Mouse (Mus musculus) liver, embryonic 16.5 days (tissue): ENCODE results near the gene Thumpd2. TPM values are rescaled to one million over a fixed set of nuclear protein-coding genes. Genes with fewer than 3 reads are reported as not detected.

Experiments used
- ATAC-seq: fragments of 200-750 bp; cut with Nextera tagmentation; 2 replicates; pipeline ENCODE4 v1.8.0; 2017; ENCODE audit warnings: low read depth, mild to moderate bottlenecking, moderate number of reproducible peaks, moderate library complexity
- H3K27ac ChIP-seq: fragments of 300-500 bp; sonication (generic); 2 replicates; pipeline ENCODE4 v1.5.1; 2014; ENCODE audit warnings: mild to moderate bottlenecking, low read length
- H3K27me3 ChIP-seq: fragments of 300-500 bp; sonication (generic); 2 replicates; pipeline ENCODE4 v1.6.1; 2014; ENCODE audit warnings: low read depth, low read length, mixed read lengths; ENCODE audit not compliant: control insufficient read depth, insufficient read depth
- H3K36me3 ChIP-seq: fragments of 300-500 bp; sonication (generic); 2 replicates; pipeline ENCODE4 v1.6.1; 2014; ENCODE audit warnings: mild to moderate bottlenecking; ENCODE audit not compliant: control insufficient read depth, insufficient read depth
- H3K4me1 ChIP-seq: fragments of 300-500 bp; sonication (generic); 2 replicates; pipeline ENCODE4 v1.6.1; 2014; ENCODE audit warnings: low read depth, low read length, mixed read lengths; ENCODE audit not compliant: control insufficient read depth
- H3K4me2 ChIP-seq: fragments of 300-500 bp; sonication (generic); 2 replicates; pipeline ENCODE4 v1.6.1; 2014; ENCODE audit warnings: low read depth, low read length, mixed read lengths
- H3K4me3 ChIP-seq: fragments of 300-500 bp; sonication (generic); 2 replicates; pipeline ENCODE4 v1.5.1; 2014; ENCODE audit warnings: low read depth, mild to moderate bottlenecking, low read length
- H3K9ac ChIP-seq: fragments of 300-500 bp; sonication (generic); 2 replicates; pipeline ENCODE4 v1.6.1; 2014; ENCODE audit warnings: low read depth, low read length
- H3K9me3 ChIP-seq: fragments of 300-500 bp; sonication (generic); replicated peaks from 2 replicates; pipeline ENCODE4 v1.6.1; 2016; ENCODE audit warnings: low read length; ENCODE audit not compliant: control insufficient read depth
- WGBS: fragments of 180-500 bp; shearing (Covaris S2); extraction: QIAGEN DNeasy Blood & Tissue Kit; methylation state at CpG from one replicate; pipeline ENCODE4 v1.1.7; 2014; ENCODE audit not compliant: insufficient replicate concordance; 5-methylcytosine and 5-hydroxymethylcytosine counted together
- polyA plus RNA-seq: library from polyadenylated mRNA; unstranded; fragments of >200 nt; fragmentation: Nextera tagmentation; extraction: Ambion mirVana; gene quantifications from 2 replicates; pipeline ENCODE4 v1.2.1, GENCODE M21; 2015

The Thumpd2 gene
- polyA plus RNA-seq, 1 experiment from 2014 or later, result 6.1 TPM

DNA sequence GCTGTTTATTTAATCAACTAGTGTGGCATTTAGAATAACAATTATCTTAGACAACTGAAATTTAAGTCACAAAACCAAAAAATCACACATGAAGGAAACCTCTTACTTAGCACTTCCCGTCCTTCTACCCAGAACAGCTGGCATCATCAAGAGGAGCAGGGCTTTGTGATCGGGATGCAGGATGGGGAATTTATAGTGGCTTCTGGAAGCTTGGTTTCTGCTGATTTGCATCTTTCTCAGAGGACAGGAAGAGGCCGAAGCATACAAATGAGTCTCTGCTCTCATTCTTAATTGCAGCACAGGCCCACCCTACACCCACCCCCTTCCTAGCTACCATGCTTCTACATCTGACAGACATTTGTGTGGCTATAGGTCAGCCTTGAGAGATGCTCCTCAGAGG is 20.5 kb downstream of the Thumpd2 start:
- WGBS, result 71% methylated on average over 3 of the region's 3 CpGs
- Histone ChIP-seq H3K27me3 (no peaks in the 10 kb centered on the region), H3K4me2 (no peak overlapping the region), H3K9ac (no peak overlapping the region), H3K4me3 (no peak overlapping the region), H3K36me3 (no peaks in the 10 kb centered on the region; the same call in 1 of the 2 replicates), H3K4me1 (peaks cover 10% of the 10 kb centered on the region), H3K27ac (no peak overlapping the region), H3K9me3 (no peaks in the 10 kb centered on the region)
- ATAC-seq, result no peak

DNA sequence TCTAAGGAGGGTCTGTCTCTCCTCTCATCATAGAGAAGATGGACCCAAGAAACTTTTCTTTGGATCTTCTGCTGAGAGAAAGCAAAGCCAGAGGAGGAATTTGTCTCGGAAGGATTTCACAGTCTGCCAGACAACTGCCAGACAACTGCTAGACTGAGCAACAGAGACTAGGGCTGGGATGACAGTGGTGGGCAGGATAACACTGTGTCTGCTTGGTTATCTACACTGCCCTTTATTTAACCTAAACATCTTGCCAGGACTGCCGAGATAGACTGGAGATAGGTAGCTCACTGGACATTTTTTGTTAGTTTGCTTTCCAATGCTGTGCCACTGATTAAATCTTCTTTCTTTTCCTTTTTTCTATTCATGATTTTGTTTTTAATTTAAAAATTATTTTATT is 23.2 kb downstream of the Thumpd2 start:
- peak; percentile 71 for ATAC-seq
- no peaks in the 10 kb centered on the region; the same call in 1 of the 2 replicates for H3K36me3 ChIP-seq
- H3K4me3 ChIP-seq, result no peak overlapping the region
- 0 out of 2 replicates have a peak overlapping the region, but pooled peaks have one; percentile 12 for H3K27ac ChIP-seq
- H3K4me1 ChIP-seq, result peaks cover 17% of the 10 kb centered on the region
- no peaks in the 10 kb centered on the region for H3K9me3 ChIP-seq
- no peak overlapping the region for H3K9ac ChIP-seq
- H3K27me3 ChIP-seq, result no peaks in the 10 kb centered on the region
- WGBS, result 28% methylated on average over 2 of the region's 2 CpGs
- no peak overlapping the region for H3K4me2 ChIP-seq

DNA sequence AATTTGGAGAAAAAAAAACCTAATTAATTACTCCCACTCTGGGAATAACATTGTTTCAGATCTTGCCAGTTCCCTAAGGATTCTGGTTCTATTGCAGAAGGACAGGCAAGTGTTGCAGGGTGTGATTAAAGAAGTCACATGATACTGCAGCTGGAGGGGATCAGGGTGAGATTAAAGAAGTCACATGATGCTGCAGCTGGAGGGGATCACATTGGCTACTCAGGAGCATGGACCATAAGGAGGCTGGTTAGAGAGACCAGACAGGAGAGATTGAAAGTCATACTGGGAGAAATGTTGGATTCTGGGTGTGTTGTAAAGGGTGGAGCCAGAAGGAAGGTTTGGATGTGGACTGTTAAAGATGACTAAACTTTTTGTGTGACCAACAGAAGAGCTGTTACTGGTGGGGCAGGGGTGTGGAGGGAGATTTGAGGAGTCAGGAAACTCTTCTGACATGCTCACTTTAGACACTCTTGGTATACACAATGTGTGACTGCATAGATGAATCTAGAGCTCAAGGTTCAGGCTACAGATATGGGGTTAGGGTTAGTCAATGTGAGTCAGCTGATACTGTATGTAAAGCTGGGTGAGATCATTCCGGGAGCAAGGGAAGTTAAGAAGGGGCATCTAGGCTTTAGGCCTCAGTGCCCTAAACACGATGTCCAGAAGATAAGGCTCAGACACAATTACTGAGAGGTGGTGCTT is 26.0 kb downstream of the Thumpd2 start:
- no peak overlapping the region for H3K4me2 ChIP-seq
- 40% methylated on average over 2 of the region's 2 CpGs for WGBS
- H3K9me3 ChIP-seq, result no peaks in the 10 kb centered on the region
- ATAC-seq, result peak; percentile 74
- no peak overlapping the region for H3K9ac ChIP-seq
- H3K27ac ChIP-seq, result peak overlapping the region; percentile 1; the same call in 1 of the 2 replicates
- peaks cover 17% of the 10 kb centered on the region for H3K4me1 ChIP-seq
- H3K27me3 ChIP-seq, result no peaks in the 10 kb centered on the region
- no peak overlapping the region for H3K4me3 ChIP-seq
- no peaks in the 10 kb centered on the region; the same call in 1 of the 2 replicates for H3K36me3 ChIP-seq

DNA sequence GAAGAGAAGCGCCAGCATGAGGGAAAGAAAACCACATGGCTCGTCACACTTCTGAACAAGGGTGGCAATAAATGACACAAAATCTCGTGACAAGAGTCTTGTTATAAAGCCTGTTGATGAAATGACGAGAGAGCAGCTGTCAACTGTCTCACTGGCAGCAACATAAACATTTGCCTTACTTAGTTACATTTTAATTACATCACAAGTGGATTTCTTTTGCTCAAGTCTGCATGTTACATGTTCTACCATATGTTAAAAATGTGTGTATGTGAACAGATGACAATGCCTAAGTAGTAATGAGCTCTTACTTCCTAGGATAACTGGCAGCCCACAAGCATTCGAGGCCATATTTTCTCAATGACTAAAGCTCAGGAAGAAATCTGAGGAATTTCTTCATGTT is 29.5 kb downstream of the Thumpd2 start:
- no peak for ATAC-seq
- 63% methylated on average over 5 of the region's 5 CpGs for WGBS

DNA sequence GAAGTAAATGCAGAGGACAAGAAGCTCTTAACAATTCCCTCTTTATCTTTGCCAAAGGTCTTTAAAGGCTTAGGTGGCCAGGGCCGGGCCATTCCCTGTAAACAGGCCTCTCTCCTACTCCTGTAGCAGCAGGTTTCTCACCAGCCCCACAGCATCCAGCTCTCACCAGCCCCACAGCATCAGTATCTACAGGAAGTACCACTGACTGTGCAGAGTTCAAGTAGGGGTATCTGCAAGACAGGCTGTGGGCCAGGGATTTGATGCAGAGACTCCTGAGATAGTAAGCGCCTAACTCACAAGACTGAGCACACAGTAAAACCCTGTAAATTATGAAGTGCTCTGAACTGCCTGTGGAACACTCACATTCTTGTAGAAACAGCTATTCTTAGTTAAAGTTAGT is 31.9 kb downstream of the Thumpd2 start:
- Histone ChIP-seq H3K36me3 (no peaks in the 10 kb centered on the region; the same call in none of the 2 replicates), H3K4me2 (no peak overlapping the region), H3K9me3 (no peaks in the 10 kb centered on the region), H3K27me3 (no peaks in the 10 kb centered on the region), H3K4me1 (peaks cover 18% of the 10 kb centered on the region), H3K27ac (peak overlapping the region; percentile 63), H3K4me3 (no peak overlapping the region), H3K9ac (no peak overlapping the region)
- WGBS, result 28% methylated on average over 2 of the region's 2 CpGs
- no peak for ATAC-seq

More for the DNA sequence above, 29.5 kb downstream of the Thumpd2 start:
- Histone ChIP-seq H3K9me3 (no peaks in the 10 kb centered on the region), H3K27ac (no peak overlapping the region), H3K4me3 (no peak overlapping the region), H3K4me2 (no peak overlapping the region), H3K4me1 (peaks cover 25% of the 10 kb centered on the region), H3K9ac (no peak overlapping the region), H3K36me3 (no peaks in the 10 kb centered on the region; the same call in none of the 2 replicates), H3K27me3 (no peaks in the 10 kb centered on the region)

DNA sequence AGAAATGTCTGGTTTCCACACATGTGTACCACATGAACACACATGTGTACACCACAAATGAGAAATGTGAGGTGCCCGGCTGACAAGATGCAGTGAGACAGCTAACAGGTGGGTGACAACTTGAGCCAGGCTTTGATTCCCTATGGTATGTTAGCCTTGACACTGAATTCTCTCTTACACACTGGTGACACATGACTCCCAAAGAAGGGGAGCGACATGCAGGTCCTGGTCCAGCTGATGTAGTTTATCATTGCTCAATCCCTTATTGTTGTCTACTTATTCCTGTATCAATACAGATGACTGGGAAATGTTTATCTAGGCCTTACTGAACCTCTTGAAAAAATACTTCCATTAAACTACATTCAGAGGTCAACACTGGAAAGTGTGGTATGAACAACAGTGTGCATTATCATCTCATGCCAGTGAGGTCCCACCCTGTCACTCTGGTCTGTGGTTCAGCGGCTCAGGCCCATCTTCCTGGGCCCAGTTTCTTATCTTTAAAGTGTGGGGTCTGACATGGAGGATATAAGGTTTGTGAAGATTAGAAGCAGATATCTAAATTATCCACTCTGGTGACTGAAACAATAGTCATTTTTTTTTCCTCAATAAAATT is 32.9 kb downstream of the Thumpd2 start:
- H3K4me3 ChIP-seq, result no peak overlapping the region
- peak overlapping the region; percentile 82 for H3K27ac ChIP-seq
- WGBS, result 29% methylated on average over 3 of the region's 3 CpGs
- no peaks in the 10 kb centered on the region for H3K27me3 ChIP-seq
- peak; percentile 98 for ATAC-seq
- no peaks in the 10 kb centered on the region for H3K9me3 ChIP-seq
- no peaks in the 10 kb centered on the region; the same call in none of the 2 replicates for H3K36me3 ChIP-seq
- no peak overlapping the region; the same call in 1 of the 2 replicates for H3K9ac ChIP-seq
- H3K4me2 ChIP-seq, result no peak overlapping the region
- H3K4me1 ChIP-seq, result peaks cover 18% of the 10 kb centered on the region

DNA sequence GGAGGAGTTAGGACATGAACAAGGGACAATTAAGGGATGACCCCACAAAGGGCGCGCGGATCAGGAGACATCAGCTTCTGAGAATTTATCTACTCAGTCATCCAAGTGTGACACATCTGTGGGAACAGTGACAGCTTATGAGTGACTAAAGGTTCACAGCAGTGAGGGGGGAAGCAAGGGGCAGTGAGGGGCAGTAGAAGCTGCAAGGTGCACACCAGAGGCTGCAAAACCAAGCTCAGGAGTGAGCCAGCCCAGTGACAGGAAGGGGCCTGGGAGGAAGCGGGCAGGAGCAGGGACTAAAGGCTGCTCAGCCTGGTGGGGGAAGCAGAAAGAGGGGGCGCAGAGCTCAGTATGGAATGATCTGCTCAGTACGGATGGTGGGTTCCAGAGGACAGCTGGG is 37.6 kb downstream of the Thumpd2 start:
- Histone ChIP-seq H3K27me3 (no peaks in the 10 kb centered on the region), H3K9me3 (no peaks in the 10 kb centered on the region), H3K27ac (no peak overlapping the region), H3K9ac (no peak overlapping the region), H3K4me2 (no peak overlapping the region), H3K36me3 (peaks cover 6% of the 10 kb centered on the region), H3K4me3 (no peak overlapping the region), H3K4me1 (peaks cover 11% of the 10 kb centered on the region)
- ATAC-seq, result no peak
- 91% methylated on average over 6 of the region's 6 CpGs for WGBS

DNA sequence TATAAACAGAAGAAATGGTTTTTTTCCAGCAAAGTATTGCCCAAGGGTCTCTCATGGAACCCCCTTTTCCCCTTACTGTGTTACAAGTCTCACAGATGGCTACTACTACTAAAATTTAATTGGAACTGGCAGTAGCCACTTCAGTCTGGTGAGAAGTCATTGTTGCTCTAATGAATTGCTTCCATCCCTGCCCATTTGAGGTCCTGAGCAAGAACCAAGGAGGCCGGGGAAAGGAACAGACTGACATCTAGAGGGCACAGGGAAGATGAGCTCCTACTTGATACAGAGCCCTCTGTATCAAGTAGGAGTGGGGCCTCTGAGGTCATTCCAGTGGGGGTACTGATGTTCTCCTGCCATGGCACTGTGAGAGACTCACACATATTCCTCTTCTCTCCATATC is 47.8 kb downstream of the Thumpd2 start:
- Histone ChIP-seq H3K4me1 (no peaks in the 10 kb centered on the region), H3K9ac (no peak overlapping the region), H3K36me3 (no peaks in the 10 kb centered on the region), H3K4me3 (no peak overlapping the region), H3K9me3 (no peaks in the 10 kb centered on the region), H3K4me2 (no peak overlapping the region), H3K27ac (no peak overlapping the region), H3K27me3 (no peaks in the 10 kb centered on the region)
- no peak for ATAC-seq
- whole genome bisulfite sequencing, result 45% methylated on average over 1 of the region's 1 CpGs

DNA sequence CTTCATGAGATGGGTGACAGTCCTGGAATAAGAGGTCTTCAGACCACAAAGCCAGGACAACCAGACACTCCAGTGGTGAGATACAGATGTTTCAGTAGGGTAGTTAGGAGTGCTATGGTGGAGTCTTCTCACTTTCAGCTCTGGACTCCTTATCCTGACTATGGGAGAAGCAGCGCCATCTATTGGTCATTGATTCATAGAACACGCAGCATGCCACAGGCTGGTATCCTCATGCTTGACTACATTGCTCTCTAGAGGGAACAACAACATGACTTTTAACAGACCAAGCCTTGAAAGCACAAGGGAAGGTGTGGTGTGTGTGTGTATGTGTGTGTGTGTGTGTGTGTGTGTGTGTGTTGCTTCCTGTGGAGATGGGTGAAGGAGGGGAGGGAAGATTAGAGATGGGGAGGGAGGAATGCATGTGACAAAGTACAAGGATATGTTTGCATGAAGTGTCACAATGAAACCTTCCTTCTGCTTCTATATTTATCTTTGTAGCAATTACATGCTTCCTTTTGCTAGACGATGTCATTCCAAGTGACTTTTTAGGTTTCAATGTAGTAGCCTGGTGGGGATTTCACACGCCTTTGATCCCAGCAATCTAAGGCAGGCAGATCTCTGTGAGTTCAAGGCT is 49.0 kb downstream of the Thumpd2 start:
- H3K4me1 ChIP-seq, result no peaks in the 10 kb centered on the region
- H3K27ac ChIP-seq, result no peak overlapping the region
- H3K36me3 ChIP-seq, result no peaks in the 10 kb centered on the region
- H3K9me3 ChIP-seq, result no peaks in the 10 kb centered on the region
- H3K27me3 ChIP-seq, result no peaks in the 10 kb centered on the region
- no peak overlapping the region for H3K9ac ChIP-seq
- H3K4me3 ChIP-seq, result no peak overlapping the region
- peak; percentile 61 for ATAC-seq
- H3K4me2 ChIP-seq, result no peak overlapping the region
- WGBS, result 26% methylated on average over 4 of the region's 4 CpGs
